ENCODE assay signal across 32 mouse cellular contexts in genomic region chr7:28785161-28785560, GRCm38 (mm10). TPM values are rescaled to one million over a fixed set of nuclear protein-coding genes. Genes with fewer than 3 reads are reported as not detected.
A peak's percentile ranks its signal among the peaks of the same experiment; 100 is the strongest.
DNase-seq lines count a peak whose midpoint lies in the region; ATAC-seq lines count a peak whose summit lies in the region.
"Had no signal": no experiment of that assay in that cellular context is flagged by ENCODE, and none has a peak within 500 bp of the region (broad histone marks: within the 10 kb centered on the region; RNA-seq: fewer than 3 reads in every experiment).

No protein-coding gene starts in this region.

- WGBS in embryonic facial prominence, embryonic 11.5 days = 71% methylated on average over 5 of the region's 5 CpGs
- 77% methylated on average over 5 of the region's 5 CpGs for whole genome bisulfite sequencing in embryonic facial prominence, embryonic 10.5 days
- WGBS in embryonic facial prominence, embryonic 12.5 days = 82% methylated on average over 5 of the region's 5 CpGs

- H3K4me2 ChIP-seq in embryonic facial prominence, embryonic 11.5 days (ENCODE audit: low read depth, low read length) = no peak overlapping the region
- H3K4me2 ChIP-seq in embryonic facial prominence, embryonic 12.5 days (replicated peaks) = no peak overlapping the region
- H3K4me2 ChIP-seq: embryonic facial prominence, embryonic 13.5 days; forebrain, embryonic 12.5 days; forebrain, embryonic 15.5 days; heart, embryonic 11.5 days; hindbrain, embryonic 12.5 days had no signal

- H3K27me3 ChIP-seq in embryonic facial prominence, embryonic 11.5 days (ENCODE audit: control insufficient read depth, insufficient read depth, low read length) = no peaks in the 10 kb centered on the region
- no peaks in the 10 kb centered on the region for H3K27me3 ChIP-seq in embryonic facial prominence, embryonic 10.5 days (replicated peaks; ENCODE audit: low read depth, poor library complexity, severe bottlenecking)
- H3K27me3 ChIP-seq in embryonic facial prominence, embryonic 12.5 days = no peaks in the 10 kb centered on the region
- H3K27me3 ChIP-seq: embryonic facial prominence, embryonic 13.5 days; forebrain, embryonic 12.5 days; forebrain, embryonic 15.5 days; hindbrain, embryonic 12.5 days had no signal

- H3K4me1 ChIP-seq in embryonic facial prominence, embryonic 11.5 days (ENCODE audit: control insufficient read depth, insufficient read depth, low read length) = peaks cover 2% of the 10 kb centered on the region; the same call in 1 of the 2 replicates
- peaks cover 45% of the 10 kb centered on the region for H3K4me1 ChIP-seq in embryonic facial prominence, embryonic 10.5 days
- H3K4me1 ChIP-seq in embryonic facial prominence, embryonic 12.5 days = peaks cover 17% of the 10 kb centered on the region

- no peak overlapping the region for H3K27ac ChIP-seq in embryonic facial prominence, embryonic 11.5 days (replicated peaks; ENCODE audit: low read depth, low read length)
- no peak overlapping the region for H3K27ac ChIP-seq in embryonic facial prominence, embryonic 10.5 days (replicated peaks)
- H3K27ac ChIP-seq in embryonic facial prominence, embryonic 12.5 days = 0 out of 2 replicates have a peak overlapping the region, but pooled peaks have one; percentile 13
- H3K27ac ChIP-seq: embryonic facial prominence, embryonic 13.5 days; forebrain, embryonic 12.5 days; forebrain, embryonic 15.5 days; hindbrain, embryonic 12.5 days had no signal

- ATAC-seq in embryonic facial prominence, embryonic 11.5 days (replicated peaks; ENCODE audit: insufficient number of reproducible peaks, low FRiP score, low TSS enrichment, low read depth) = no peak
- no peak for ATAC-seq in embryonic facial prominence, embryonic 12.5 days (ENCODE audit: insufficient number of reproducible peaks, insufficient read depth, low FRiP score, low TSS enrichment)
- ATAC-seq: activated CD4-positive, CD25-positive, alpha-beta regulatory T cell, adult 4 months; forebrain, embryonic 15.5 days; hindbrain, embryonic 16.5 days had no signal

- no peaks in the 10 kb centered on the region for H3K9me3 ChIP-seq in embryonic facial prominence, embryonic 11.5 days (replicated peaks; ENCODE audit: control insufficient read depth, low read length)
- no peaks in the 10 kb centered on the region for H3K9me3 ChIP-seq in embryonic facial prominence, embryonic 10.5 days
- H3K9me3 ChIP-seq in embryonic facial prominence, embryonic 12.5 days = no peaks in the 10 kb centered on the region
- H3K9me3 ChIP-seq: embryonic facial prominence, embryonic 13.5 days; forebrain, embryonic 12.5 days; forebrain, embryonic 15.5 days; hindbrain, embryonic 12.5 days had no signal

- 0 out of 2 replicates have a peak overlapping the region, but pooled peaks have one; percentile 2 for H3K9ac ChIP-seq in embryonic facial prominence, embryonic 11.5 days (replicated peaks; ENCODE audit: low read length)
- no peak overlapping the region for H3K9ac ChIP-seq in embryonic facial prominence, embryonic 12.5 days
- H3K9ac ChIP-seq: forebrain, embryonic 12.5 days; forebrain, embryonic 15.5 days; hindbrain, embryonic 12.5 days had no signal

- H3K4me3 ChIP-seq in embryonic facial prominence, embryonic 11.5 days (ENCODE audit: low read depth, low read length) = no peak overlapping the region
- H3K4me3 ChIP-seq in embryonic facial prominence, embryonic 10.5 days = no peak overlapping the region
- no peak overlapping the region for H3K4me3 ChIP-seq in embryonic facial prominence, embryonic 12.5 days
- H3K4me3 ChIP-seq: embryonic facial prominence, embryonic 13.5 days; erythroblast, embryonic 14.5 days; forebrain, embryonic 12.5 days; forebrain, embryonic 15.5 days; hindbrain, embryonic 12.5 days had no signal

- DNase-seq in embryonic facial prominence, embryonic 11.5 days (ENCODE audit: low spot score) = no peak
- no peak for DNase-seq in embryonic facial prominence, embryonic 10.5 days (ENCODE audit: low spot score)
- DNase-seq in thymus, postnatal 14 days = peak; percentile 74
- peak; percentile 64 for DNase-seq in thymus, postnatal 4 days
- no peak for DNase-seq in frontal cortex, postnatal 10 days (ENCODE audit: low spot score in 2 of 2)
- no peak for DNase-seq in heart, adult 18-20 months
- DNase-seq: adrenal gland, adult 8-10 months; adrenal gland, postnatal 25 days; cerebellum, adult 11-12 months; cerebellum, adult 8-10 months; cerebellum, postnatal 10 days; cerebellum, postnatal 36 days; embryo, embryonic 11 days; gastrocnemius, postnatal 10 days; gastrocnemius, postnatal 36 days had no signal

- H3K36me3 ChIP-seq in embryonic facial prominence, embryonic 11.5 days (replicated peaks; ENCODE audit: control insufficient read depth, insufficient read depth, low read depth, low read length) = no peaks in the 10 kb centered on the region
- peaks cover 51% of the 10 kb centered on the region for H3K36me3 ChIP-seq in embryonic facial prominence, embryonic 10.5 days (replicated peaks)
- H3K36me3 ChIP-seq in embryonic facial prominence, embryonic 12.5 days = peaks cover 37% of the 10 kb centered on the region

RNA-seq across cellular contexts. Expression of gene Rinl, which starts 3.6 kb away (rescaled TPM):
- polyA plus RNA-seq in embryonic facial prominence, embryonic 11.5 days (2014; fragmentation: Nextera tagmentation; extraction: Ambion mirVana) = 2.3 and 3.2 TPM in 2 replicates
- polyA plus RNA-seq in embryonic facial prominence, embryonic 10.5 days (2016; fragmentation: Nextera tagmentation; extraction: Ambion mirVana) = 2.2 and 2.8 TPM in 2 replicates
- 2.2 and 2.8 TPM in 2 replicates for polyA plus RNA-seq in embryonic facial prominence, embryonic 12.5 days (2016; fragmentation: Nextera tagmentation; extraction: Ambion mirVana)
- 1 to 10 TPM; 1.5 to 3.4 TPM for total RNA-seq in heart, adult 18-20 months (2021)

RNA-seq across cellular contexts. Expression of gene Nfkbib, which starts 17.8 kb away (rescaled TPM):
- 33.4 and 41.0 TPM in 2 replicates for polyA plus RNA-seq in embryonic facial prominence, embryonic 11.5 days (2014; fragmentation: Nextera tagmentation; extraction: Ambion mirVana)
- polyA plus RNA-seq in embryonic facial prominence, embryonic 10.5 days (2016; fragmentation: Nextera tagmentation; extraction: Ambion mirVana) = 55.1 and 55.5 TPM in 2 replicates
- 38.9 and 42.0 TPM in 2 replicates for polyA plus RNA-seq in embryonic facial prominence, embryonic 12.5 days (2016; fragmentation: Nextera tagmentation; extraction: Ambion mirVana)
- total RNA-seq in heart, adult 18-20 months (2021) = 10 to 100 TPM; 25.8 to 26.8 TPM

RNA-seq across cellular contexts. Expression of gene Sirt2, which starts 18.6 kb away (rescaled TPM):
- polyA plus RNA-seq in embryonic facial prominence, embryonic 11.5 days (2014; fragmentation: Nextera tagmentation; extraction: Ambion mirVana) = 65.6 and 67.2 TPM in 2 replicates
- 64.4 and 64.8 TPM in 2 replicates for polyA plus RNA-seq in embryonic facial prominence, embryonic 10.5 days (2016; fragmentation: Nextera tagmentation; extraction: Ambion mirVana)
- 76.1 and 76.7 TPM in 2 replicates for polyA plus RNA-seq in embryonic facial prominence, embryonic 12.5 days (2016; fragmentation: Nextera tagmentation; extraction: Ambion mirVana)
- 10 to 100 TPM; 84.3 to 88.4 TPM for total RNA-seq in heart, adult 18-20 months (2021)

RNA-seq across cellular contexts. Expression of gene Hnrnpl, which starts 23.2 kb away (rescaled TPM):
- 328 and 350 TPM in 2 replicates for polyA plus RNA-seq in embryonic facial prominence, embryonic 11.5 days (2014; fragmentation: Nextera tagmentation; extraction: Ambion mirVana)
- 325 and 346 TPM in 2 replicates for polyA plus RNA-seq in embryonic facial prominence, embryonic 10.5 days (2016; fragmentation: Nextera tagmentation; extraction: Ambion mirVana)
- polyA plus RNA-seq in embryonic facial prominence, embryonic 12.5 days (2016; fragmentation: Nextera tagmentation; extraction: Ambion mirVana) = 372 and 383 TPM in 2 replicates
- 100 to 1,000 TPM; 196 to 224 TPM for total RNA-seq in heart, adult 18-20 months (2021)

RNA-seq across cellular contexts. Expression of gene Ccer2, which starts 29.2 kb away (rescaled TPM):
- polyA plus RNA-seq in embryonic facial prominence, embryonic 11.5 days (2014; fragmentation: Nextera tagmentation; extraction: Ambion mirVana) = 1.5 and 2.0 TPM in 2 replicates
- 0.49 and 2.1 TPM in 2 replicates for polyA plus RNA-seq in embryonic facial prominence, embryonic 10.5 days (2016; fragmentation: Nextera tagmentation; extraction: Ambion mirVana)
- 5.0 and 6.5 TPM in 2 replicates for polyA plus RNA-seq in embryonic facial prominence, embryonic 12.5 days (2016; fragmentation: Nextera tagmentation; extraction: Ambion mirVana)
- not detected for total RNA-seq in heart, adult 18-20 months (2021)
- total RNA-seq: adrenal gland, adult 8-10 months; adrenal gland, postnatal 25 days; ES-E14; gastrocnemius, adult 18-20 months; gastrocnemius, postnatal 10 days; gastrocnemius, postnatal 36 days; granulocyte monocyte progenitor cell, adult 5-6 weeks; heart, adult 8-10 months; heart, postnatal 25 days; hematopoietic stem cell, adult 5-6 weeks had no signal
- polyA plus RNA-seq: activated CD4-positive, CD25-positive, alpha-beta regulatory T cell, adult 4 months; erythroblast, embryonic 14.5 days; forebrain, embryonic 12.5 days; heart, embryonic 11.5 days; heart, embryonic 14.5 days; heart, postnatal 0 days had no signal

Comparison
In these comparisons a context has a peak if more than half of its experiments do, and no peak if none do; other contexts are left out.
1. DNase-seq: peak in thymus, postnatal 14 days (single experiment) and thymus, postnatal 4 days (single experiment); none in embryonic facial prominence, embryonic 11.5 days (single experiment), embryonic facial prominence, embryonic 10.5 days (single experiment), frontal cortex, postnatal 10 days (0 of 2) and heart, adult 18-20 months (0 of 2).